Mouse (Mus musculus): ENCODE results near the gene Ugt1a6b. TPM values are rescaled to one million over a fixed set of nuclear protein-coding genes. Genes with fewer than 3 reads are reported as not detected.
"Not testable (repeated sequence)": the region's sequence is repeated elsewhere in the genome, so short reads cannot be mapped to it uniquely, and the experiment has no call there.

The Ugt1a6b gene
- total RNA-seq, 1 experiment = 0.13 TPM

DNA sequence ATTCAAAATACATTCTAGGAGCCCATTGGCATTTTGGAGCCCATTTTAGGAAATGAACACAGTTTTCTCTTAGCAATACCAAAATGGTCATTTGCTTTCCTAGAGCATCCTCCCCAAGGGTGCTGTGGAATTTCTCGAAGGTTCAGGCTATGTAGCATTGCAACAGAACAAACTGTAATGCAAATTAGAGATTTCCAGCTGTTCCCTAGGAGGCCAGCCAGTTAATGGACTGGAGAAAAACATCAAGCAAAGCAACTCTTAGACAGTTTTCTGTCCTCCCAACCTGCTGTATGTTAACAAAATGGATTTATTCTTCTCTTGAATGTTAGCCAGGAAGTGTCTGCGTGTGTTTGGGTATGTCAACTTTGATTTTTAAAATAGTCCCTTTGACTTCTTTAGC is 33.6 kb downstream of the Ugt1a6b start:
- in situ Hi-C loops (cut with MboI; ENCODE audit: low sequenced_read_pairs in 2 of 2, unreplicated experiment in 2 of 2) = no loop called here
- Histone ChIP-seq H3K9me3 (ENCODE audit: control insufficient read depth, insufficient read depth, low read depth, low read length) (no peaks in the 10 kb centered on the region), H3K4me3 (ENCODE audit: insufficient read depth in 1 of 2, low read depth in 1 of 2, low read length in 2 of 2, poor library complexity in 1 of 2, severe bottlenecking in 1 of 2) (no peak overlapping the region), H3K9ac (ENCODE audit: insufficient read depth, low read depth, low read length, poor library complexity, severe bottlenecking) (no peak overlapping the region), H3K4me1 (ENCODE audit: control insufficient read depth in 2 of 2, insufficient read depth in 2 of 2, low read length in 2 of 2, poor library complexity in 1 of 2) (0 out of 4 replicates have a peak, but pooled peaks cover 0 to 2% of the 10 kb centered on the region in 2 experiments), H3K27ac (ENCODE audit: insufficient read depth, low read depth, low read length, poor library complexity, severe bottlenecking) (no peak overlapping the region), H3K36me3 (ENCODE audit: control insufficient read depth, insufficient read depth, low read length, poor library complexity, severe bottlenecking) (no peaks in the 10 kb centered on the region)
- TF ChIP-seq MAFK (IDR thresholded peaks at IDR 0.05; ENCODE audit: insufficient read depth, low read depth, low read length) (no peak), ZNF384 (IDR thresholded peaks at IDR 0.05; ENCODE audit: low read depth, low read length) (no peak), ZC3H11A (IDR thresholded peaks at IDR 0.05; ENCODE audit: borderline replicate concordance, low read depth, low read length) (no peak)
- no peak for DNase-seq (ENCODE audit: low read depth, low spot score)

DNA sequence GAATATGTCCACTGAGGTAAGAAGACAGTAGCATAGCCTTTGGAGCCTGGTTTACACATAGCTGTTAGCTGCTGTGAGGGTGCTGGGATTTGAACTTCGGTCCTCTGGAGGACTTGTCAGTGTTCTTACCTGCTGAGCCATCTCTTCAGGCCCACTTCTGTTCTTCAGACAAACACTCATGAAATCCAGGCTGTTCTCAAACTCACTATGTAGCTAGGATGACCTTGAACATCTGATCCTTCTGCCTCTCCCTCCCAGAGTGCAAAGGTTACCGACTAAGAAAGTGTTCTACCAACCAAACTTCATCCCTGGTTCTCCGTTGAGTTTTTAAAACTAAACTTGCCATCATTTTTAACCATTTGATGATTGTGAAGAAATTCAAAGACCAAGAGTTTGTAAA is 34.2 kb downstream of the Ugt1a6b start:
- Histone ChIP-seq H3K9ac (ENCODE audit: insufficient read depth, low read depth, low read length, poor library complexity, severe bottlenecking) (no peak overlapping the region), H3K27ac (ENCODE audit: insufficient read depth, low read depth, low read length, poor library complexity, severe bottlenecking) (no peak overlapping the region), H3K4me3 (ENCODE audit: insufficient read depth in 1 of 2, low read depth in 1 of 2, low read length in 2 of 2, poor library complexity in 1 of 2, severe bottlenecking in 1 of 2) (no peak overlapping the region), H3K36me3 (ENCODE audit: control insufficient read depth, insufficient read depth, low read length, poor library complexity, severe bottlenecking) (no peaks in the 10 kb centered on the region), H3K9me3 (ENCODE audit: control insufficient read depth, insufficient read depth, low read depth, low read length) (no peaks in the 10 kb centered on the region), H3K4me1 (ENCODE audit: control insufficient read depth in 2 of 2, insufficient read depth in 2 of 2, low read length in 2 of 2, poor library complexity in 1 of 2) (0 out of 4 replicates have a peak, but pooled peaks cover 0 to 2% of the 10 kb centered on the region in 2 experiments)
- in situ Hi-C loops (cut with MboI; ENCODE audit: low sequenced_read_pairs in 2 of 2, unreplicated experiment in 2 of 2) = no loop called here
- no peak for TF ChIP-seq CHD2 (IDR thresholded peaks at IDR 0.05; ENCODE audit: low read depth, low read length)
- no peak for TF ChIP-seq ZC3H11A (IDR thresholded peaks at IDR 0.05; ENCODE audit: borderline replicate concordance, low read depth, low read length)
- no peak for TF ChIP-seq ZNF384 (IDR thresholded peaks at IDR 0.05; ENCODE audit: low read depth, low read length)
- no peak for TF ChIP-seq MAFK (IDR thresholded peaks at IDR 0.05; ENCODE audit: insufficient read depth, low read depth, low read length)
- TF ChIP-seq HCFC1 (IDR thresholded peaks at IDR 0.05; ENCODE audit: borderline replicate concordance, insufficient read depth, low read length) = no peak
- DNase-seq (ENCODE audit: low read depth, low spot score) = no peak

DNA sequence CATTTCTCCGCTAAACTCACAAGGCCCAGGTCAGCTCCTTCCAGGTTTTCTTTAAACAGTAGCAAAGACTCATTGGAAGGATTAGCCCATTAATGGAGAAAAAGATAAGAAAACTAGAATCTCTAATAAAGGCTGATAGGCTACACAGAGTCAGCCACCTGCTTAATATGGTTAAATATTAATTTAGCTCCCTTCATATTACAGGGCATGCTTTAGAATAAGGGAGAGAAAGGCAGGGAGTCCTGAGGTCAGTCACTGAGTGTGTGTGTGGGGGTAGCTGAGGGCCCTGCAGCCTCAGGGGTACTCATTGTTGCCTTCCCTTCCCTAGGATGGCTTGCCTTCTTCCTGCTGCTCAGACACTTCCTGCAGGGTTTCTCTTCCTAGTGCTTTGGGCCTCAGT is 35.1 kb downstream of the Ugt1a6b start:
- Histone ChIP-seq H3K4me3 (ENCODE audit: insufficient read depth in 1 of 2, low read depth in 1 of 2, low read length in 2 of 2, poor library complexity in 1 of 2, severe bottlenecking in 1 of 2) (no peak overlapping the region), H3K9me3 (ENCODE audit: control insufficient read depth, insufficient read depth, low read depth, low read length) (no peaks in the 10 kb centered on the region), H3K4me1 (ENCODE audit: control insufficient read depth in 2 of 2, insufficient read depth in 2 of 2, low read length in 2 of 2, poor library complexity in 1 of 2) (0 out of 4 replicates have a peak, but pooled peaks cover 0 to 2% of the 10 kb centered on the region in 2 experiments), H3K27ac (ENCODE audit: insufficient read depth, low read depth, low read length, poor library complexity, severe bottlenecking) (no peak overlapping the region), H3K36me3 (ENCODE audit: control insufficient read depth, insufficient read depth, low read length, poor library complexity, severe bottlenecking) (no peaks in the 10 kb centered on the region), H3K9ac (ENCODE audit: insufficient read depth, low read depth, low read length, poor library complexity, severe bottlenecking) (no peak overlapping the region)
- in situ Hi-C loops (cut with MboI; ENCODE audit: low sequenced_read_pairs in 2 of 2, unreplicated experiment in 2 of 2) = no loop called here
- TF ChIP-seq ZNF384 (IDR thresholded peaks at IDR 0.05; ENCODE audit: low read depth, low read length) (no peak), HCFC1 (IDR thresholded peaks at IDR 0.05; ENCODE audit: borderline replicate concordance, insufficient read depth, low read length) (no peak), CHD2 (IDR thresholded peaks at IDR 0.05; ENCODE audit: low read depth, low read length) (no peak), ZC3H11A (IDR thresholded peaks at IDR 0.05; ENCODE audit: borderline replicate concordance, low read depth, low read length) (no peak), MAFK (IDR thresholded peaks at IDR 0.05; ENCODE audit: insufficient read depth, low read depth, low read length) (no peak)
- DNase-seq (ENCODE audit: low read depth, low spot score) = no peak

DNA sequence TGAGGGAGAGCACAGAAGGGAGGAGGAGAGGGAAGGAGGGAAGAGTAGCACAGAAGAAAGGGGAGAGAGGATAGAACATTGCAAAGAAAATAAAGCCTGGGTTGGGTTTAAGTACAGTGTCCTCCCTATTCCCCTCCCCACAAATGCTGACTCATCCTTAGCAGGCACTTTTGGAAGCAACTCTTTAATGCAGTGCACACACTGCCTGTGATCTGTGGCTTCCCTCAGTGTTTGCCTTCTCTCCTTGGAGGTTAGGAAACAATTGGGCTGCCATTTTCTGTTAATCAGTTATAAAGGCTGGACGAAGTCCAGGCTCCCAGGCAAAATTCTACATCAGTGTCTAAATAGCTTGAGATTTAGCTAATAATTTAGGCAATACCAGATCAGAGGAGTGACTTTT is 37.4 kb downstream of the Ugt1a6b start:
- H3K9me3 ChIP-seq (ENCODE audit: control insufficient read depth, insufficient read depth, low read depth, low read length); H3K4me1 ChIP-seq (ENCODE audit: control insufficient read depth in 2 of 2, insufficient read depth in 2 of 2, low read length in 2 of 2, poor library complexity in 1 of 2); H3K9ac ChIP-seq (ENCODE audit: insufficient read depth, low read depth, low read length, poor library complexity, severe bottlenecking); DNase-seq (ENCODE audit: low read depth, low spot score); H3K36me3 ChIP-seq (ENCODE audit: control insufficient read depth, insufficient read depth, low read length, poor library complexity, severe bottlenecking); H3K4me3 ChIP-seq (ENCODE audit: insufficient read depth in 1 of 2, low read depth in 1 of 2, low read length in 2 of 2, poor library complexity in 1 of 2, severe bottlenecking in 1 of 2); H3K27ac ChIP-seq (ENCODE audit: insufficient read depth, low read depth, low read length, poor library complexity, severe bottlenecking); in situ Hi-C loops (cut with MboI; ENCODE audit: low sequenced_read_pairs in 2 of 2, unreplicated experiment in 2 of 2): not testable (repeated sequence)
- 0 out of 2 replicates have a peak, but pooled peaks have one; percentile 18 for TF ChIP-seq MAFK (IDR thresholded peaks at IDR 0.05; ENCODE audit: insufficient read depth, low read depth, low read length)

DNA sequence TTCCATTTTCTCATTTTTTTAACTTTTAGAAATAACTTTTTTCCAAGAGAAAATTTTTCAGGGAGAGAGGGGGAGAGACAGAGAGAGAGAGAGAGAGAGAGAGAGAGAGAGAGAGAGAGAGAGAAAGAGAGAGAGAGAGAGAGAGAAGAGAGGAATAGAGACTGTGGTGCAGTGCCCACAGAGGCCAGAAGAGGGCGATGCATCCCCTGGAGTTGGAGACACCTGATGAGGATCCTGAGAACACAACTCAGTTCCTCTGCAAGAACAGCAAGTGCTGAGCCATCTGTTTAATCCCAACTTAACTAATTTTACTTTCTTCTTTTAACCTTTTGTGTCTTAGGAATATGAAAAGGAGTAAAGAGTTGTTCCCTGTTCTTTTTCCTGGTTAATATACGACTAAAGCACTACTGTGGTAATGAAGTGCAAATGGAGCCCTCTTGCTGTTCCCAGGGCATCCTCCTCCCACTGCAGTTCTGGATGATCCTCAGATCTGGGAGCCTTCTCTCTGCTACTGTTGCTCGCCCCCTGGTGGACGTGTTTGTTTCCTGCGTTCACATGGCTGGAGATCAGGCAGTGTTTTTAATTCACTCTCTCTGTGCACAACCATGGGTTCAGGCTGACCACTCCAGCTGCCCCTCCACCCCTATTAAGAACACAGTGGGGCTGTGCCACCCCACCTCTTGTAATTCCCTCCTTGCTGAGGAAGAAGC is 41.1 kb downstream of the Ugt1a6b start:
- DNase-seq (ENCODE audit: low read depth, low spot score); H3K9me3 ChIP-seq (ENCODE audit: control insufficient read depth, insufficient read depth, low read depth, low read length); H3K4me3 ChIP-seq (ENCODE audit: insufficient read depth in 1 of 2, low read depth in 1 of 2, low read length in 2 of 2, poor library complexity in 1 of 2, severe bottlenecking in 1 of 2); H3K4me1 ChIP-seq (ENCODE audit: control insufficient read depth in 2 of 2, insufficient read depth in 2 of 2, low read length in 2 of 2, poor library complexity in 1 of 2); H3K9ac ChIP-seq (ENCODE audit: insufficient read depth, low read depth, low read length, poor library complexity, severe bottlenecking); in situ Hi-C loops (cut with MboI; ENCODE audit: low sequenced_read_pairs in 2 of 2, unreplicated experiment in 2 of 2); H3K36me3 ChIP-seq (ENCODE audit: control insufficient read depth, insufficient read depth, low read length, poor library complexity, severe bottlenecking); H3K27ac ChIP-seq (ENCODE audit: insufficient read depth, low read depth, low read length, poor library complexity, severe bottlenecking): not testable (repeated sequence)

DNA sequence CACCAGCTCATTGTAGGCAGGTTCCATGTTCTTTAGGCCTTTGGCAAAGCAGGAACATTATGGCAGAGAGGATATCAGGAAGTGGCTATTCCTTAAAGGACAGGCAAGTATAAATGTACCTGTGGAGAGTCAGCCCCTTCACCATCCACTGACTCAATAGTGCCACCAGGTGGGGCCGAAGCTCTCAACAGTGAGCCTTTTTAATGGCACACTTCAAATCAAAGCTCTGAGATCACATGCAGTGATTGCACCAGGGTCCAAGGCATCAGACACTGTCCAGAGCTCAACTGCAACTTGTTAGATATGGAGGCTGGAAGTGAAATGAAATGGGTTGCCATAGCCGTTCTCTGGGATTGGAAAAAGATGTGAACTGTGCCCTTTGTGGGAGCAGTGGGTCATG is 42.2 kb downstream of the Ugt1a6b start:
- peak; percentile 29 for DNase-seq (ENCODE audit: low read depth, low spot score)
- in situ Hi-C loops (cut with MboI; ENCODE audit: low sequenced_read_pairs in 2 of 2, unreplicated experiment in 2 of 2); H3K36me3 ChIP-seq (ENCODE audit: control insufficient read depth, insufficient read depth, low read length, poor library complexity, severe bottlenecking); H3K9me3 ChIP-seq (ENCODE audit: control insufficient read depth, insufficient read depth, low read depth, low read length); H3K4me3 ChIP-seq (ENCODE audit: insufficient read depth in 1 of 2, low read depth in 1 of 2, low read length in 2 of 2, poor library complexity in 1 of 2, severe bottlenecking in 1 of 2); H3K27ac ChIP-seq (ENCODE audit: insufficient read depth, low read depth, low read length, poor library complexity, severe bottlenecking); H3K4me1 ChIP-seq (ENCODE audit: control insufficient read depth in 2 of 2, insufficient read depth in 2 of 2, low read length in 2 of 2, poor library complexity in 1 of 2); H3K9ac ChIP-seq (ENCODE audit: insufficient read depth, low read depth, low read length, poor library complexity, severe bottlenecking): not testable (repeated sequence)

DNA sequence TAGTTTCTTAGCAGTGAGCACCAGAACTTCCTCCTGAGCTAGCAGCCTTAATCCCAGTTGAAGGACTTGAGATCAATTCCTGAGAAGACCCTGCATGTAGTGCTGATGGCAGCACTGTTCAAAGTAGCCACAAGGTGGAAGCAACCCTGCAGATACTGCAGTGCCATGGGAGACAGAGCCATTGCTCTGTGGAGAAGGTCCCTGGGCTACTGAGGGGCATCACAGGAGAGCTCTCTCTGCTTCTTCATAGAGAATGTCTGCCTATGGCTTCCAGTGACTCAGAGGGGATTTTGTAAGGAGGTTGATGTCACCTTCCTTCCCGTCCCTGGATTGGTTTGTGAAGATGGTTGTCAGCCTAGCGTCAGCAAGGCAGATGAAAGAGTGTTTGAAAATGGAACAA is 47.1 kb downstream of the Ugt1a6b start:
- H3K9me3 ChIP-seq (ENCODE audit: control insufficient read depth, insufficient read depth, low read depth, low read length); H3K4me3 ChIP-seq (ENCODE audit: insufficient read depth in 1 of 2, low read depth in 1 of 2, low read length in 2 of 2, poor library complexity in 1 of 2, severe bottlenecking in 1 of 2); H3K9ac ChIP-seq (ENCODE audit: insufficient read depth, low read depth, low read length, poor library complexity, severe bottlenecking); in situ Hi-C loops (cut with MboI; ENCODE audit: low sequenced_read_pairs in 2 of 2, unreplicated experiment in 2 of 2); H3K36me3 ChIP-seq (ENCODE audit: control insufficient read depth, insufficient read depth, low read length, poor library complexity, severe bottlenecking); H3K4me1 ChIP-seq (ENCODE audit: control insufficient read depth in 2 of 2, insufficient read depth in 2 of 2, low read length in 2 of 2, poor library complexity in 1 of 2); DNase-seq (ENCODE audit: low read depth, low spot score); H3K27ac ChIP-seq (ENCODE audit: insufficient read depth, low read depth, low read length, poor library complexity, severe bottlenecking): not testable (repeated sequence)
